Mouse (Mus musculus): ENCODE measurements around the gene Asgr2.
"Not testable (repeated sequence)": the region's sequence is repeated elsewhere in the genome, so short reads cannot be mapped to it uniquely, and the experiment has no call there.

The Asgr2 gene

DNA sequence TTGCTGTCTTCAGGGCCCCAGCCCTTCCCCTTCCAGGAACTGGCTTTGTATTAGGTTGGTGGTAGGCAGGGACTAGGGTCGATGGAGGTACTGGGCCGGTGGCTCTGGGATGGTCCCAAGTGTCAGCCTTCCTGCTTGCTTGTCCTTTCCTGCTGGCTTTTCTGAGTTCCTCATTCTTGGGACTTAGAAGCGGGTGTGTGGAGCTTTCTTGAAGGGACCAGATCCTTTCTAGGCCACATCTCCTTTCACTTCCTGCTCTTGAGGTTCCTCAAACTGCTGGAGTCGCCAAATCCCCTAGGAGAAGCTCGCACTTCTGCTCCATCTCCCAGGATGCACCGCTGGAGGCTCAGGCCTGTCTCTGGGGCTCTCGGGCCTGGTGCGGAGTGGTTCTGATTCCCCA is 7.9 kb upstream of the Asgr2 start:
- CTCF ChIA-PET: no interaction called here

DNA sequence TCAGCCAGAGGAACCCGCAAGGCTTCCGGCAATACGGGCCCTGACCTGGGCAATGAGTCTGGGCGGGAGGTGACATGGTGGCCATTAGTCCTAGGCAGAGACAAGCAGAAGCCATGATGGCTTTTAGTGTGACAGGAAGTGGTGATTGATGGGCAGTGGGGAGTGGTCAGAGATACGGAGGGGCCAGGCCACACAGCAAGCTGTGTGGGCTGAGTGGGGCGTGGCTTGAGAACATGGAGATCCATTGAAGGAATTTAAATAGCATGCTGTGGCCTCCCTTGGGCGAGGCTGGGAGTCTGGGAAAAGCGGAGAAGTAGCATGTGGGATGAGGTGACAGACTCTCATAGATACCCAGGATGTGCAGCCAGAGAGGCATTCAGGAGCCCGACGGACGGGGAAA is 5.0 kb downstream of the Asgr2 start:
- CTCF ChIA-PET: no interaction called here

DNA sequence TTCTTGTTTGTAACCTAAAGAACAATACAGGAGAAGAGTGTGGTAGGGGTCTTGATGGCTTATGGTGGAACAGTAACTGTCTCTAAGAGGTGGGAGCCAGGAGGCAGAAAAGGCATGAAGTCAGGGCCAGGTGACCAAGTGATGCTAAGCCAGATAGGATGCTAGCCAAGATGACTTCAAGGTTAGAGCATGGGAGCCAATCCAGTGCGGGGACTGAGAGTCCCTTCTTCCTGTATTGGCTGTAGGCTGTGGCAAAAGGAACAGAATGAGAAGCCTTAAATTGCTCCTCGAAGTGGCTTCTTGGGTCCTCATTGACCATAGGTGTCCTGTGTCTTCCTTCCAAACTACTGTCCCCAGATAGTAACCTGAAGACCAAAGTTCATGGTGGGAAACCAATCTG is 6.7 kb downstream of the Asgr2 start:
- CTCF ChIA-PET: no interaction called here

DNA sequence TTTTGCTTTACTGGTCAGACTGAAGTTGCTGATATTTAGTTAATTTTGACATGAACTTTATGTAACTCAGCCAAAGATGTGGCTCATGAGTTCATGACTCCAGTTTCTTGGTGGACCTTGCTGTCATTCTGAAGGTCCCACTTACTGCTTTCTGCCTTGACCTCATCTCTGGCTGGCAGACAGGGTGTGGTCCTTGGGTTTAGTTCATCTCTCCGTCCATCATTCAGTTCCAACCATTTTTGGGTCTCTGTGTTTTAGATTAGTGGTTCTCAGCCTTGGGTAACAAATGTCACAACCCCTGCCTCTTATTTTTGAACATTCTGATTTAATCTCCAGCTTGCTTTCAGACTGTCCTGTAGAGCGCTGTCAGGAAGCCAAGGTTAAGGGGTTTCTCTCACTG is 7.4 kb downstream of the Asgr2 start:
- CTCF ChIA-PET: no interaction called here

DNA sequence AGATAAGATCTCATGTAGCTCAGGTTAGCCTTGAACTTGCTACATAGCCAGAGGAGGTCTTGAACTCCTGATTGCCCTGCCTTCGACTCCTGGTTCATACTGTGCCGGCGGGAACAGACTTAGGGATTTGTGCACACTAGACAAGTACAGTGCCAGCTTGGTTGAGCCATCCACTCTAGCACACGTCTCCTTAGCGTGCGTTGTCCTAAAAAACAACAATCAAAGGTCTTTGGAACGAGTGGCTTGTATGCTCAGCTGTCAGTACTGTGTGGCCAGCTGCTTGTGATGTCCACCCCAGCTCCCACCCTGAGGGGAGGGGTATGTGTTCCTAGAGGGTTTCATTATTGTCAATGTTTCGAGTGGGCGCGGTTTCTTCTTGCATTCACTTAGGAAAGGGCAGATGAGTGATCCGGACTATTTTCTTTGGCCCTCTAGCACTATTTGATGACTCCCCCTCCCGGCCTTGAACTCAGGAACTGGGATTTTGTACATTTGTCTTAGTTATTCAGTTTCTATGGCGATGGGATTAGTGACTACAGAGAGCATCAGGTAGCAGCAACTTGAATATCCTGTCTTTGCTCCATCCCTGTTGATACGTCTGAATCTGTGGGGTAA is 11.4 kb downstream of the Asgr2 start:
- CTCF ChIA-PET: no interaction called here

DNA sequence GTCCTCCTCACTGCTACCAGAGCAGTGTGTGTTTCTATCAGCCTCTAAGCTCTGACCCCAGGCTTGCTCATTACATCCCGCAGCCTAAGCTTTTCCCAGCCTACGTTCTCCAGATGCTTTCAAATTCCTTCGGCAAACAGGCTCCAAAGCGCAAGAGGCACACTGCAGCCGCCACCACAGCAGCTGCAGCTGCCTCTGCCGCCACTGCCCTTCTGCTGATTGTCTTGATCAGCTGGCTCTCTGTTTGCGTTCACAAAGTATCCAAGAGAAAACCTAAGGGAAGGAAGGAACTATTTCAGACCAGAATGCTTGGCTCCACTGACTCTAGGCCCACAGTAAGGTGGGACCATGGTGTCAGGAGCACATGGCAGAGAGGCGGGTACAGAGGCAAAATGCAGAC is 14.6 kb downstream of the Asgr2 start:
- CTCF ChIA-PET: no interaction called here

DNA sequence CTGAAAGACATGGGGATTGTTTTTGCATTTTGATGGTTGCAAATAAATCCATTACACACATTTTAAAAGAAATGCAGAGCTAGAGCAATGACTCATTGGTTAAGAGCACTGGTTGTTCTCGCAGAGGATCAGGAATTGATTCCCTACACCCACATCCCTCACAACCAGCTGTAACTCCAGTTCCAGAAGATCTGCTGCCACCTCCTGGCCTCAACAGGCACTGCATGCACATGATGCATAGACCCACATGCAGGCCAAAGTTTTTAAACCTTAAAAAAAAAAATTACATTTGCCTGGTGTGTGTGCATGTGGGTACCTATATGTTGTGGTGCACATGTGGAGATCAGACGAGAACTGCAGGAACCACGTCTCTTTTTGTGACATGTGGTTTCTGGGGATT is 17.7 kb downstream of the Asgr2 start:
- CTCF ChIA-PET: no interaction called here

DNA sequence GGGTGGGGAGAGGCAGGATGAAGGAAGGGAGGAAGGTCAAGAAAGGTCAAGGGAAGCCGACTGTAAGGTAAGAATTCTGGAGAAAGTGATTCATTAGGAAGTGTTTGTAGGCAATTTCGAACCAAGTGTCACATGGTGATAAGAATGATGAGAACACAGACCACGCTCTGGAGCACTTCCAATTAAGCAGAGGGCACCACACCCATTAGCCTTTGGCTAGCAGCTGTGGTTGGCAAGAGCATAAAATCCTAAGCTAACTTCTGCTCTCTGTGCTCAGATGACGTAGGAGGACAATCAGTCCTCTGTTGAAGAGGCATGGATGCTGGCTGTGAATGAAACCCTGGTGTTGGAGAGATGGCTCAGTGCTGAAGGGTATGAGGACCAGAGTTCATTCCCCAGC is 22.1 kb downstream of the Asgr2 start:
- CTCF ChIA-PET: no interaction called here

DNA sequence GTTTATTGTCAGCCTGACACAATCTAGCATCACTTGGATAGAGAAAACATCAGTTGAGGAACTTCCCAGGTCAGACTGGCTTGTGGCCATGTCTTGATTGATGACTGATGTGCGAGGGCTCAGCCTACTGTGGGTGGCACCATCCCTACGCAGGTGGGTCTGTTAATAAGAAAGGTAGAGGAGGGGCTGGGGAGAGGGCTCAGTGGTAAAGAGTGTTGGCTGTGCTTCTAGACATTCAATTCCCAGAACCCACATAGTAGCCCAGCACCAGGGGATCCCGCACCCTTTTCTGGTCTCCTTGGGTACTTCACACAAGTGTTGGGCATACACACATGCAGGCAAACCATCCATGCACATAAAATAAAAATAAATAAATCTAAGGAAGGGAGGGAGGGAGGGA is 23.5 kb downstream of the Asgr2 start:
- CTCF ChIA-PET: no interaction called here

GRCm38 (mm10) chr11:70129926-70130379 is 37.5 kb downstream of the Asgr2 start, which contains the start of gene Mgl2:
TSS of gene Mgl2 (plus strand) at chr11:70130329.
- CTCF ChIA-PET: interaction anchor here (0.5 kb wide), 1 partner anchor 75 kb away, joined by 3 read pairs; no protein-coding TSS in a partner anchor

DNA sequence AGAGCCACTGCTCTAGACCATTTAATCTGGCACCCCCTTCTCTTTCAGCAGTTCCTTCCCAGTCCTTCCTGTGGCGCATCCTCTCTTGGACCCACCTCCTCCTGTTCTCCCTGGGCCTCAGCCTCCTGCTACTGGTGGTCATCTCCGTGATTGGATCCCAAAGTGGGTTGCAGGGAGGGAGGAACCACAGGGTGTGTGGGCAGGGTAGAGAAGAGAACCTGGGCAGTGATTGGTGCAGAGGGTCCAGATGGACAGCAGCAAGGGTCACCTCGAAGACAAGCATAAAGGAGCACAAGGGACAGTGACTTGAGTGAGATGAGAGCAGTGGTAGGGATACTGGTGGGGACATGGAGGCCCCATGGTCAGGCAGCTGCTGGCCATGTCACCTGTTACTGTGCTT is 42.6 kb downstream of the Asgr2 start:
- CTCF ChIA-PET: not testable (repeated sequence)

DNA sequence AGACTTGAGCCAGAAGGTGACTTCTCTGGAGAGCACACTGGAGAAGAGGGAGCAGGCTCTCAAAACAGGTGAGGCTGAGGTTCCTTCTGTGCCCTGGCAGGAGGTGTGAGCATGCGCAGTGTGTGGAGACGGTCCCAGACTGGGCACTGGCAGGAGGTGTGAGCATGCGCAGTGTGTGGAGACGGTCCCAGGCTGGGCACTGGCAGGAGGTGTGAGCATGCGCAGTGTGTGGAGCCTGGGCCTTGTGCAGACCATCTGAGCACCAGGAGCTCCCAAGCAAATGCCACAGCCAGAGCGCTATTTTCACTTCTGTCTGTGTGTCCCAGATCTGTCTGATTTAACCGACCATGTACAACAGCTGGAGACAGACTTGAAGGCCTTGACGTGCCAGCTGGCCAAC is 43.5 kb downstream of the Asgr2 start:
- CTCF ChIA-PET: not testable (repeated sequence)

DNA sequence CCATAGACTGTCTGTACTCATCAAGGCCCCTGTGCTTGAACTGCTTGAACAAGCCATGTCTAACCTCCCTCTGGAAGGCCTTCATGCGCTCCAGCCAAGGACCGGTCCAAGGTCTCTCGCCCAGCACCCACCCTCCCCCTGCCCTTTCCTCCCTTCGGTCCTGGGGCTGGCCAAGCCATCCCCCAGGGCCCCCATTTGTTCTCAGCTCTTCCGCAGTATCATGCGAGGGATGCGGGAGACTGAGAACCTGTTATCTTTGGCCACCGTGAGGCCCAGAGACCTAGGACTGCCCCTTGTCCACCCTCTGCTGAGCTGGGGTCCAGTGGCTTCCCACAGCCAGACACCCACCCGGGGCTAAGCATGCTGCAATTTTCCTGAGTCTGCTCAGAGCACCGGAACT is 46.7 kb downstream of the Asgr2 start:
- CTCF ChIA-PET: no interaction called here

- CTCF ChIA-PET: no interaction called here
Observed at GRCm38 (mm10) chr11:70151072-70151471, 58.6 kb downstream of the Asgr2 start.
